Mouse (Mus musculus): ENCODE results near the gene Gm27235.
"Not testable (repeated sequence)": the region's sequence is repeated elsewhere in the genome, so short reads cannot be mapped to it uniquely, and the experiment has no call there.

Gm27235 gene

GRCm38 (mm10) chr9:35790001-35790400 is at the start of gene Gm27235, which contains the start of gene D730048I06Rik:
Gene Gm27235, minus strand, starts transcription at chr9:35790101.
Gene D730048I06Rik, minus strand, starts transcription at chr9:35790112.
- no peak for DNase-seq (ENCODE audit: extremely low read depth, low read depth)

DNA sequence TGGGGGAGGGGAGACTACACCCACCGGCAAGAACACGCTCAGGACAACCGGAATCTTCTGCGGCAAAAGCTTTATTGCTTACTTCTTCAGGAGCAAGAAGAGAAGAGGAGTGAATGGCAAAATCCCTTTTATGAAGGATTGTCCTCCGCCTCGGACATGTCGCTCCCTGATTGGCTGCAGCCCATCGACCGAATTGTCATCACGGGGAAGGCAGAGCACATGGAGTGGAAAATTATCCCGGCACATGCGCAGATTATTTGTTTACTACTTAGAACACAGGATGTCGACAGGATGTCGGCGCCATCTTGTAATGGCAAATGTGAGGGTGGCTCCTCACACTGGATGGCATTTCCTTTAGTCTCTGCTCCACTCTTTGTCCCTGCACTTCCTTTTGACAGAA is 28.0 kb upstream of the Gm27235 start:
- not testable (repeated sequence) for DNase-seq (ENCODE audit: extremely low read depth, low read depth)

- DNase-seq (ENCODE audit: extremely low read depth, low read depth) = no peak
These were observed 8.2 kb upstream of the Gm27235 start for GRCm38 (mm10) chr9:35798146-35798545.

DNA sequence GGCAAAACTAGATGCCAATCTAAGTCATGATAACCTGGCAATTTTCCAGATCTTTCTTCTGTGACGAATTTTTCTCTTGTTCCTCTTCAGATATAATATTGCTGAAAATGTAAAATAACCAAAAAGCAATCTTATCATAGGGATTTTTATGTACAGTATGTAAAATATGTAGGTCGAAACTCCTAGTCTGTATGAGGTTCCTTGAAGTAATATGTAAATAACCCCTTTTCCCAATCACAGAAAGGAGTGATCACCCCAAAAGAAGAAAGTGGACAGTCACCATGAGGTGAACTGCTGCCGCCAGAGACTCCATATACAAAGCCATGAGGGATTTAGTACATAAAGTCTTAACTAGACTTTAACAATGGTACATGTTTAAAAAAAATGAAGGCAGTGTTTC is 11.9 kb downstream of the Gm27235 start, which contains the start of gene Gm17727:
Gm17727 (minus strand) TSS at position 101 of the 400 bp plus-strand sequence.
- no peak for DNase-seq (ENCODE audit: extremely low read depth, low read depth)

- DNase-seq (ENCODE audit: extremely low read depth, low read depth) = no peak
These were observed 33.1 kb downstream of the Gm27235 start for GRCm38 (mm10) chr9:35756843-35757242.

GRCm38 (mm10) chr9:35740749-35741148 is 49.2 kb downstream of the Gm27235 start, which contains the start of gene Gm17677:
Gene Gm17677, plus strand, starts transcription at chr9:35741049.
- no peak for DNase-seq (ENCODE audit: extremely low read depth, low read depth)

Data from MEL-GATA-1-ER (cell line).